Mouse (Mus musculus) CD4-positive, CD25-positive, alpha-beta regulatory T cell, adult 4 months (primary cell): ENCODE measurements around the gene Pde8a. TPM values are rescaled to one million over a fixed set of nuclear protein-coding genes. Genes with fewer than 3 reads are reported as not detected.
"Not testable (repeated sequence)": the region's sequence is repeated elsewhere in the genome, so short reads cannot be mapped to it uniquely, and the experiment has no call there.

Experiments
- ATAC-seq: one replicate; pipeline ENCODE4 v1.8.0; 2017
- polyA plus RNA-seq, 2 experiments: library from polyadenylated mRNA; unstranded; fragments of 100-300 nt; shearing (Covaris generic); gene quantifications; one replicate each; pipeline ENCODE4 v1.2.1; 2017

The Pde8a gene
- 1 to 10 TPM; 1.9 to 2.4 TPM for polyA plus RNA-seq

DNA sequence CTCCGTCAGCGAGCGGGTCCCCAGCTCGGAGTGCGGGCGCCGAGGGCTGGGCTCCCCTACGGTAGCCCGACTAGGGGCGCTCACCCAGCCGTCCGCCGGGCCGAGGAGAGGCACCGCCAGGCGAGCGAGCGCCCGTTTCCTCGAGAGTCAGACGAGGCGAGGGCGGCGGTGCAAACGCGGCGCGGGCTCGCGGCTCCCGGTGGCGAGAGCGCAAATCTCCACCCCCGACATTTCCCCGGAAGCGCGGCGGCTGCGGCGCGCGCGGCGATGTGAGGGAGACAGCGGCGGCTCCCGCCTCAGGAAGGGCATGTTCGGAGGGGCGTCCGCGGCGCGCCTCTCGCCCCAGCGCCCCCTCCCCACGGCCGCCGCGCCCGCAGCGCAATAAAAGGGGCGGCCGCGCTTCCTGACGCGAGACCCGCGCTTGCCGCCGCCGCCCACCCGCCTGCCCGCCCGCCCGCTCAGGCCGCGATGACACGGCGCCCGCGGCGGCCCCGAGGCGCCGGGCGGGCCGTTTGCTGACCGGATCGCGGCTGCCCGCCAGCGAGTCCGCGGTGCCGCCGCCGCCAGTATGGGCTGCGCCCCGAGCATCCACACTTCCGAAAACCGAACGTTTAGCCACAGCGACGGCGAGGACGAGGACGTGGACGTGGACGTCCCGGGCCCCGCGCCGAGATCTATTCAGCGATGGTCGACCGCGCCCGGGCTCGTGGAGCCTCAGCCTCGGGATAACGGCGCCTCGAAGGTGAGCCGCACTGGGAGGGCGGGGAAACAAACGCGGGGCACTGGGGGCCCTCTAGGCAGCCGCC lies at the start of gene Pde8a:
Gene Pde8a, plus strand, starts transcription at position 250 of the 806 bp plus-strand sequence.
- peak; percentile 59 for ATAC-seq

DNA sequence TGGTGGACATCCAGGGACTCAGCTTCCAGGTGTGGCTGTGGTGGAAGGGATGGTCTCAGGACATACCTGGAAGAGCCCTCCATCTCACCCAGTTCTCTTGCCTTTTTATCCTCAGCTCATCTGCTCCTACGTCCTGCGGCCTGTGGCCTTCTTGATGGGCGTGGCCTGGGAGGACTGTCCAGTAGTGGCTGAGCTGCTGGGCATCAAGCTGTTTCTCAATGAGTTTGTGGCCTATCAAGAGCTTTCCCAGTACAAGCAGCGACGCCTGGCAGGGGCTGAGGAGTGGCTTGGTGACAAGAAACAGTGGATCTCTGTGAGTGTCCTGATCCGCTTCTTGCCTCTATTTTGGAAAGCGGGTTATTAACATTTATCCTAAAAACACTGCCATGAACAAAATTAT lies 49.0 kb upstream of the Pde8a start:
- no peak for ATAC-seq

DNA sequence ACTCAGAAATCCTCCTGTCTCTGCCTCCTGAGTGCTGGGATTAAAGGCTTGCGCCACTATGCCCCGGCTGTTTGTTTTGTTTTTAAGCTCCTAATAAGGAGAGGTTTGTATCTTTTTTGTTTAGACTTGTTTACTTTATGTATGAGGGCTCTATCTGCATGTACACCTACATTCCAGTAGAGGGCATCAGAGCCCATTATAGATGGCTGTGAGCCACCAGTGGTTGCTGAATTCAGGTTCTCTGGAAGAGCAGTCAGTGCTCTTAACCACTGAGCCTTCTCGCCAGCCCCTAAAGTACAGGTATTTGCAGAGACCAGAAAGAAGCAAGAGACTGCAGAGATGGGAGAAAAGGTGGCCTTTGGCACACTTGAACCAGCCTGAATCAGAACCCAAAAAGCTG lies 46.3 kb upstream of the Pde8a start:
- peak; percentile 76 for ATAC-seq

DNA sequence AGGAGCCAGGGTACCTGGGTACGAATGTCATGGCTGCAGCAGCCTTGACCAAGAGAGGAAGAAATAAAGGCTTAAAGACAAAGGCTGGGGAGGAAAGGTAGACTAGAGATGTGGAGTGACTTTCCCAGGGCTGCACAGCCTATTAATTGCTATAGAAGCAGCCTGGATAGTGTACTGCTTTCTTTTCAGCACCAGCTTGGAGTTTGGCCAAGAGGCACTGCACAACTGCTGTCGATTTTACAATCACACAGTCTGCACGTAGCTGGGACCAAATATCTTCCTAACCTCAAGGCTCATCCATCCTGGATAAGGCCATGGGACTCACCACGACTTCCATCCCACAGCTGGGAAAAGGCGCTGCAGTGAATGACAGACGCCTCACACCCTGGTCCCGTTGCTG lies 44.0 kb upstream of the Pde8a start:
- no peak for ATAC-seq

DNA sequence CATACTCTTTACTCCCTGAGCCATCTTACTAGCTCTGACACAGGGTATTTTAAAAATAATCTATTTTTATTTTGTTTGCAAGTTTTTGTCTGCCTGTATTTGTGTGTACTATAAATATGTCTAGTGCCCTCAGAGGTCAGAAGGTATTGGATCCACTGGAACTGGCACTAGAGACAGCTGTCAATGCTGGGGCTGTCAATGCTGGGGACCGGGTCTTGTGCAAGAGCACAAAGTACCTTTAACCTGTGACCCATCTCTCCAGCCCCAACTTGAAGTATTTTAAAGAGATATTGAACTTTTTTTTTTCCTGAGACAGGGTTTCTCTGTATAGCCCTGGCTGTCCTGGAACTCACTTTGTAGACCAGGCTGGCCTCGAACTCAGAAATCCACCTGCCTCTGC lies 39.5 kb upstream of the Pde8a start:
- ATAC-seq, result no peak

DNA sequence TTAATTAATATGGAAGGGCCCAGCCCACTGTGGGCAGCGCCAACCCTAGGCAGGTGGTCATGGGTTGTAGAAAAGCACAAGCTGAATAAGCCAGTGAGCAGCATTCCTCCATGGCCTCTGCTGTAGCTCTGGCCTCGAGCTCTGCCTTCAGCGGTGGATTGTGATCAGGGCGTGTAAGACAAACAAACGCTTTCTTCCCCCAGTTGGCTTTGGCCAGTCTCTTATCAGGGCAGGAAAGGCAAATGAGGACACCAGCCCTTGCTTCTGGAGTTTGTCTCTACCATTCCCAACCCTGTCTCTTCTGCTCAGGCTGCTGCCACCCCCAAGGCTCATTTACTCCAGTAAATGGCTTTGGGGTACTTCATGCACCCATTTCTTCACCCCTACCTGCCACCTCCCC lies 38.7 kb upstream of the Pde8a start:
- no peak for ATAC-seq

DNA sequence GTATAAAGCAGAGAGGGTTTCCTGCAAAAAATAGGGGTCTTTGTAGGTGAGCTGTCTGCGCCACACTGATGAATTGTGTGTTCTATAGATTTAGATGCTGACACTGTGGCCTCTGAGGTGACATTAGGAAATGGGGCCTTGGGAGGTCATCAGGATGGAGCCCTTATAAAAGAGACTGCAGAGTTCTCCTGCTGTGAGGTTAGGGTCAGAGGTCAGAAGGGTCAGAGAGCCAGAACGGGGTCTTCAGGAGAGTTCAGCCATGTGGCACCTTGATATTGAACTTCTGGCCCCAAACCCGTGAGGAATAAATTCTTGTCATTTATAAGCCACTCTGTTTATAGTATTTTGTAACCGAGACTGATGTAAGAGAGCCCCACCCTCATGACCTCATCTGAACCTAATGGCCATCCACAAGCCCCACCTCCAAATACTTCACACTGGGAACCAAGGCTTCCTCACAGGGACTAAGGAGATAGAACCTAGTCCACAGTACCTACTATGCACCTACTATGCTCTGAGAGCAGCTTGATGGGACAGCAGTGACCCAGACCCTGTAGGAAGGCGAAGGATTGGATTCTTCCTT lies 37.1 kb upstream of the Pde8a start:
- no peak for ATAC-seq

DNA sequence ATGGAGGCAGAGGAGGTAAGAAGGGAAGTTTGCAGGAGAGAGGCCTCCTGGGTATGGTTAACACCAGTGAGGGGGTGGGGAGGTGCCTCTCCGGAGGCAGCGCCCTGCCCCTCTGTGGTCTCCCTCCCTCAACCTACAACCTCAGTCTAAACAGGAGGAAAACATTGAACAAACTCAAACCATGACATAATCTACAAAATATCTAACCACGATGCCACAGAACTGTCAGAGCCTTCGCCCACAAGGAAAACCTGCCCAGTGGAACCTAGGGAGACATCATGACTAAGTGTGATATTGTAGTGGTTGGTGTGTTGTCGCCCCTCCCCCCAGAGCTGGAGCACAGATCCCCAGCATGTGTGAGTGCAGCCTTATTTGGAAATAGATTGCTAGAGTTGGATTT lies 33.9 kb upstream of the Pde8a start:
- ATAC-seq, result peak; percentile 43

DNA sequence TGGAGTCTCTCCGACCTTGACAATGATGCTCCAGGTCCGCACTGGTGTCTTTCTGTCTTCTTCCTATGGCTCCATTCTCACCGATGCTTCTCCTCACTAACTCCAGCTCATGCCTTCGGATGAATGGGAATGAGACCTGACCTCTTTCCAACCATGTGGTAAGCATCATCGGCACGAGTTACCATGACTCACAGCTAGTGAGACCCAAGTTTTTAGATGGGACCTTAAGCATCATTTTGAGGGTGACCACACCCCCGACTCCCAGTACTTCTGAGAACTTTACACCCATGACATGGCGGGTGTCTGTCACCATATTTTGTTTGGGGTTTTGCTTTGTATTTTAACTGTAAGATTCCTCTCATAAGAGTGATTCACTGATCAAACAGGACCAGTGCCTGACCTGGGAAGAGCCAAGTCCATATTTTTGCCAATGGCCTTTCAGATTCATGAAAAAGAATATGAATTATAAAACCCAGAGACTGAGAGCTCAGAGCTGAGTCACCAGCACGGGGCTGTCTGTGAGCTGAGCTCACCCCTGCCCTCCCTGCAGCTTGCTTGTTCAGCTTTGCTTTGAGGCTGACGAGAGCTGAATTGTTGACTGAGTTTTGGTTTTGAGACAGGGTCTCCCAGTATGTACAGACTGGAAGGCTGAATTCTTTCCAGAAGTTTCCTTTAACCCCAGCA lies 30.8 kb upstream of the Pde8a start:
- ATAC-seq, result no peak

DNA sequence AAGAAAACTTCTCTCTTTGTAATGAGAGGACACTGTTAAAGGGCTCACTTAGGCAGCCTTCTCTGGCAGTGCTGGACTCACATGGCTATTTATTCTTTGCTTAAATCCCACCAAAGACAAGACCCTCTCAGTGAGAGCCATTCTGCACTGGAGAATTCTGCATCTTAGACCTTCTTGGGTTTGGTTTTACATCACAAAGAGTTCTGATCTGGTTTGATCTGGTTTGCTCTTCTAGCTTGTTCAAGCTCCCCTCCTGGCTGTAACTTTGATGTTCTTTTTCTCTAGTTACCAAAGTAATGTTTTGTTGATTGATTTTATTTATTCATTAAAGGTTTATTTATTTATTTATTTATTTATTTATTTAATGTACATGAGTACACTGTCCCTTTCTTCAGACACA lies 30.2 kb upstream of the Pde8a start:
- ATAC-seq, result no peak

DNA sequence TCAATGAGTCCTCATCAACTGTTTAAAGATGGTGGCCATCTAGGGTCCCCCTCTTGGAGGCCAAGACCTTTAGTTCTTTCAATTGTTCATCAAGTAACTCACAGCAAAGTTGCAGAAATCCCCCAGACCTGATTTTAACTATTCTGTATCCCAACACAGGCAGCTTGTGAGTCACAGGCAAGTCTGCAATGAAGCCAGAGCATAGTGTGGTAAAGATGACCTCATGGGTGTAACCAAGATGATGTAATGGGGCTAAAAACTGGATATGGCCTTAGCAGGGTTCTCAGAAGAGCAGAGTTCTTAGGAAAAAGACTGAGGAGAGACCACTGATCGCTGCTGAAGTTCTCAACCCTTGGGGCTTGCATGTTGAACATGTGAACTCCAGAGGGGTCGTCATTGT lies 29.3 kb upstream of the Pde8a start:
- ATAC-seq, result no peak

DNA sequence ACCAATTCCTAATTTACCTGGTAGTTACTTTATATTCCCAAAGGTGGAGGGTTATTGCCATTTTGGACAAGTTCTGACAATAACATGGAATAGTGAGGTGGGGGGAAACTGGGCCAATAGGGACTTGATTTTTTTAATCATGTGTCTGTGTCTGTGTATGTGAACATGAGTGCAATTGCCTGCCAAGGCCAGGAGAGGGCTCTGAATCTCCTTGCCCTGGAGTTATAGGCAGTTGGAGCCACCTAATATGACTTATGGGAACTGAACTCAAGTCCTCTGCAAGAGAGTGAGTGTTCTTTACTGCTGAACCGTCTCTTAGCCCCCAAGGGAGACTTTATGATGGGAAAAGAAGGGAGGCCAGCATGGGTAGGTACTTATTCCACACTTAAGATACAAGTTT lies 28.7 kb upstream of the Pde8a start:
- no peak for ATAC-seq

DNA sequence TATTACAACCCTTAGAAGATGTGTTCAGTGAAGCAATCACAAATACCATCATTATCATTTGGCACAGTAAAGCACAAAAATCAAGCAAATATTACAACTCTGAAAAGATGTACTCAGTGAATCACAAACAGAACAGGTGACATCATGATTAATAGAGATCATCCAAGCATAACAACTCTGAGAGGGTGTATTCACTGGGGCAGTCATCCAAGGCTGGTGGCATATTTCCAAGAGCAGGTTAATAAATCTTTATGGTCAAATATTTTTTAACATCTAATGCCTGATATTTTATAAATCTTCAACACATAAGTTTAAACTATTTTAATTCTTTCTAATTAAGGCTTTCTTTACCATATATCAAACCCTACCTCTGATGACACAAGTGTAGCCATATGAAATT lies 27.4 kb upstream of the Pde8a start:
- ATAC-seq, result not testable (repeated sequence)

DNA sequence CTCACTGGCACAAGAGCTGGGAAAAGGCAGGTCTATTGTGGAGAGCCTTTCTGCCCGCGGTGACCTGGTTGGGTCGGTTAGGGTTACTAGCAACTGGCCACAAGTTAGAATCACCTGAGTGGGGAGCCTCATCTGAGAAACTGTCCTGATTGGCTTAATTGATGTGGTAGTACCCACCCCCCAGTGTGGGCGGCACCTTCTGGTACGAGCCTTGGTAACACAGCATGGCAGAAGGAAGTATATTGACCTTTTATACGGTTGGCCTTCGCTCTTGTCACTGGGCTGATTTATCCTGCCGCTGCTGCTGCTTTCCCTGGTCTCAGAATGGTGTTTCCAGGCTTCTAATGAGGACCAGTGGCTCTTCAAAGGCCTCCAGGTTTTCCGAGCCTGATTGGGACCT lies 24.2 kb upstream of the Pde8a start:
- peak; percentile 73 for ATAC-seq

DNA sequence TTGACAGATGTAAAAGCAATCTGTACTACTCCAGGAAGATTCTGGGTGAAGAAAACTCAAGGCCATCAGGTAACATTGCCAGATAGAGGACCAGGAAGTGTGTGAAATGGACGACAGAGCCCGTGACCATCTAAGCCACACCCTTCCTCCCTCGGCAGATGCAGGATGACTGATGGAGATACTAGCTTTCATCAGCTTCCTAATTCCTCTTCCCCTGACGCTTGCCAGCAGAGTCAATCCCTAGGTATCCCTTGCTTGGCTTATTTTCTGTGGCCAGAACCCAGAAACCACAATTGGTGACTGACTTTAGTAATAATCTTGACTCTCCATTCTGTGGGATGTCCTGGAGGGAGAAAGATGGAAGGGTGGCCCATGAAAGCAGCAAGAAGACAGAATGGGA lies 17.9 kb upstream of the Pde8a start:
- ATAC-seq, result no peak

DNA sequence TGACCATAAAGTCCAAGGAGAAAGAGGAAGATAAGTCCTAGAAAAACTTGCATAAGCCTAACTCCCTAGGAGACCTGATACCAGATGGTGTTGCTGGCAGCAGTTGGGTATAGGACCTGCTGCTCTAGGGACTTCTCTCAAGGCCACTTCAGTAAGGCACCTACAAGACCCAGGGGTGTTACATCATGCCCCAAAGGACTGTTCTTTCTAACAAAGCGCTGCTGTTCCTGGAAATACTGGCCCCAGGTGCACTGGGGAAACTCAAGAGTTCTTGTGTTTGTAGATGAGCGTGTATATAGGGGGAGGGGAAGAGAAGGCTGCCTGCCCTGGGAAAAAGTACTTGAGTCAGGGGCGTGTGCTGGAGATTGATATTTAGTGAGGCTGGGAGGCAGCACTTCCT lies 16.6 kb upstream of the Pde8a start:
- ATAC-seq, result no peak

DNA sequence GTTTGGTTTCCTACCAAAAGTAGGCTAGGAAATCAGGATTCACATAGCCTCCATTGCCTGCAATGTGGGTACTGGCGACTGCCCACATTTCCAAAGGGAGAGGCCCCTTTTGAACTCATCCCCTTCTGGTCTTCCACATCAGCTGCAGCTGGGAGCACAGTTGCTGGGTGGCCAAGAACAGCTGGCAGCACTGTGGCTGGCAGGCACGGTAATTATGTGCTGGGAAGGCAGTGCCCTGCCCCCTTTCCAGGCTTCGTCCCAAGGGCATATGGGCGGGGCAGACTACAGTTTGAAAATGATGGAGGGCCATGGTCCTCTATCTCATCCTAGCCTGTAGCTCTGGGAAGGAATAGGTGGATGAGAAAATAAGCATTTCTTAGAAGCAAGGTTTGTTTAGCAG lies 14.9 kb upstream of the Pde8a start:
- no peak for ATAC-seq

DNA sequence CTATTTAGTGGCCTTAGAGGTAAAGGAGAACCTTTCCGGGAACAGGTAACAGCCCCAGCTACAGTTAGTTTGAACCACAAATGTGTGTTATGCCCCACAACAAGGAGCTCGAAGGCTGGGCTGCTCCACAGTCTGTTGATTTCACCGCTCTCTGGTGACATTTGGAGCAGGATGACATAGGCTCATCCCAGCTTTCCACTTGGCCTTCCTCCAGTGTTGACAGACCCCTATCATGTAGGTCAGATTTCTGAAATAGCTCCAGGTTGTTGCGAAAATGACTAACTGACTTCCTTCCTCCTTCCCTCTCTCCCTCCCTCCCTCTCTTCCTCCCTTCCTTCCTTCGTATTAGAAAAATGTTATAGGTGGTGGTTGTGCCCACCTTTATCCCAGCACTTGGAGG lies 14.3 kb upstream of the Pde8a start:
- ATAC-seq, result no peak

DNA sequence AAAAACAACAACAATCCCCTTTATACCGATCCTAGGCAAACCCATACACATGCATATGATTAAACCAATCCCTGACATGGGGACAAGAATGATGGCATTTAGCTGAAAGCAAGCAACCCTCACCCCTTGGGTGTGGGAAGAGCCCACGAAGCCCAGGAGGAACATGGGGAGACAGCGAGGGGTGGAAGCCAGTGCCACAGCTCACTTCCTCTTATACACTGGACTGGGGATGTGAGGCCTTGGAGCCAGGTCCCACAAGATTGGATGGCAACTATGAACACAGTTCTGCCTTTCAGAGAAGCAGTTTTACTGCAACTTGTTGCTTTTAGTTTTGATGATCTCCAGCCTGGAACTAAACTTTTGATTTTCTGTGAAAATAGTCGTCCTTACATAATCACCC lies 13.6 kb upstream of the Pde8a start:
- no peak for ATAC-seq

DNA sequence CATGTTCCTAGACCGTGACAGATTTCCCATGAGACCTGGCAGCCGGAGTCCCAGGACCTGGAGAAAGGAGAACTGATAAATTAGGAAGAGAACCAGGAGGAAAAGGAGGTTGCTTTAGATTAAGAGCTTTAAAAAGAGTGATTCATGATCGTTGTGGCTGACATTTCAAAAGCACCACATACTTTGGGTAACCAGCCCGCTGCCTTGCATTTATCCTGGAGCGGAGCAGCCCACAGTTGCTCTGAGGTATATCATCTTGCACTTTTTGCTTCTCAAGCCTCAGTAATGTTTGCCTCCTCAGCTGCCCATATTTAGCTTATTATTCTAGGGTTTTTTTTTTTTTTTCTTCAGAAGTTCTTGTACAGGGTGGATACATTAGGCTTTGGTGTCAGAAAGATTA lies 11.0 kb upstream of the Pde8a start:
- no peak for ATAC-seq

DNA sequence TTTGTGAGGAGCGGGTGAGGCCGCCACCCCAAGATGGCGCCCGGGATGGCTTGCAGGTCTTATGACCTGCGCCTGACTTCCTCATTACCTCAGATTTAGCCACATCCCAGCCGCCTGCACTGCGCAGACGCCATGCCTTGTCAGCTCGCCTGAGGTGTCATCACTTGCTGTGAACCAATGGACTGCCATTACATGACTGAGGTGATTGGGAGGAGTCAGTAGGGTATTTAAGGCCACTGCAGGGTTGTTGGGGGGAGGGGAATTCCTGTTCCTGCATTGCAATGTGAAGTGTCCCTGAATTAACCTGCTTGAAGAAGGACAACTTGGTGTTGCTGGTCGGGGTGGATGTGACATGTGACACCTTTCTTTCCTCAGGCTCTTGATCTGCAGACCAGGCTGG lies 9.8 kb upstream of the Pde8a start:
- not testable (repeated sequence) for ATAC-seq

DNA sequence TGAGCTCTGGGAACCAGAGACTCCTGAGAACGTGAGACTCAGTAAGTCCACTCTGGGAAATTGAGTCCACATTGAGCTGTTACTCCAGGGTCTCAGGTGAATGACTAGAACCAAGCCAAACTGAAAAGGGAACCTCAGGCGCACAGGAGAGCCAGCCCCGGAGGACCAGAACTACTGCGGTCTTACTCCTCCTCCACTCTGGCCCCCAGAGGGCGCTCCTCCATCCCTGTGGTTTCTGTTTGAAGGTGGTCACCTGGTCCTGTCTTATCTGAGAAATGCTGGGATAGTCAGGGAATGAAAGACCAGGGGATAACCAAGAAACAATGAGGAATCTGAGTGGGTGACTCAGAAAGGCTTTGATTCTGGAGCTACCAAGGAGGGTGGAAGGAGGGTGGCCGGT lies 4.5 kb upstream of the Pde8a start:
- no peak for ATAC-seq

DNA sequence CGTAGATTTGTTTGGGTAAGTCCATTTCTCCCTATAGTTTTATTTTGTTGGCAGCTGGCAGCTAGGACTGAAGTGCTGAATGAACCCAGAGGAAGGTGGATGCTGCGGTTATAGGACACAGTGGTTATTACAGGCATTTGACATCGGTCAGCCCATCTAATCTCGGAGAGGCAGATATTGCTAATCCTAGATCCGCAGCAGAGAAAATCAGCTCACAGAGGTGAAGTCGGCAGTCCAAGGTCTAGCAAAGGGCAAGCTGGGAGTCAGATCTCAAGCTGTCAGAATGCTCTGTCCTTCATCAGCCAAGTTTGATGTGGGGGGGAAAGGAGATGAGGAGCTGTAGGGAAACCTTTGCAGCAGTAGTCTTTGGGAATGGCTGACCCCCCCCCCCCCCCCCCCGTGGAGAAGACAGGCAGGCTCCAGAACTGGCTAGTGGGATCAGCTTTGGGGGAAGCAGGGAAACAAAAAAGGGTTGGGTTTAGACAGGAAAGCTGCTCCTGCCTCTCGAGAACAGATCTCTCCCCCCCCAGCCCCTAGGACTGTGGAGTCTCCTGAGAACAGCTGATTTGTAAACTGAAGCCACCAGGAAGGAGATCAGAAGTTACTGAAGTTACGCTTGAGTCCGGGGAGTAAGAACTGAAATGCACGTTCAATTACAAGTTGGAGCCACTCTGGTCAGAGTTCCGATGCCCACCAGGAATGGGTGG lies 3.3 kb upstream of the Pde8a start:
- ATAC-seq, result no peak
